Mouse (Mus musculus) kidney, adult 8-10 months (tissue): ENCODE results near the gene Zfp654.
"Not testable (repeated sequence)": the region's sequence is repeated elsewhere in the genome, so short reads cannot be mapped to it uniquely, and the experiment has no call there.

Experiments
- DNase-seq, 2 experiments: peaks; one replicate each; pipeline ENCODE4 v3.0.0; 2022

The Zfp654 gene

GRCm38 (mm10) chr16:64851563-64852362 lies at the start of gene Zfp654, which contains the start of gene Cggbp1:
TSS of gene Zfp654 (minus strand) at chr16:64851652.
TSS of gene Cggbp1 (plus strand) at chr16:64851996.
- DNase-seq, result peak; percentile 100

- no peak for DNase-seq
Observed at GRCm38 (mm10) chr16:64899084-64899483, 47.6 kb upstream of the Zfp654 start.

- DNase-seq, result no peak
Observed at GRCm38 (mm10) chr16:64889496-64889895, 38.0 kb upstream of the Zfp654 start.

- no peak for DNase-seq
Observed at GRCm38 (mm10) chr16:64885547-64885946, 34.1 kb upstream of the Zfp654 start.

GRCm38 (mm10) chr16:64885142-64885541 lies 33.7 kb upstream of the Zfp654 start:
- no peak for DNase-seq

- no peak for DNase-seq
Observed at GRCm38 (mm10) chr16:64884420-64884838, 33.0 kb upstream of the Zfp654 start.

GRCm38 (mm10) chr16:64883896-64884295 lies 32.4 kb upstream of the Zfp654 start:
- no peak for DNase-seq

- DNase-seq, result no peak
Observed at GRCm38 (mm10) chr16:64881442-64881841, 30.0 kb upstream of the Zfp654 start.

GRCm38 (mm10) chr16:64880986-64881385 lies 29.5 kb upstream of the Zfp654 start:
- no peak for DNase-seq

- DNase-seq, result no peak
Observed at GRCm38 (mm10) chr16:64879735-64880134, 28.3 kb upstream of the Zfp654 start.

GRCm38 (mm10) chr16:64878611-64879132 lies 27.2 kb upstream of the Zfp654 start:
- DNase-seq, result peak; percentile 8 to 15

- DNase-seq, result no peak
Observed at GRCm38 (mm10) chr16:64877314-64877713, 25.9 kb upstream of the Zfp654 start.

GRCm38 (mm10) chr16:64876631-64877265 lies 25.3 kb upstream of the Zfp654 start:
- no peak for DNase-seq

- DNase-seq, result no peak
Observed at GRCm38 (mm10) chr16:64875822-64876221, 24.4 kb upstream of the Zfp654 start.

- no peak for DNase-seq
Observed at GRCm38 (mm10) chr16:64875384-64875783, 23.9 kb upstream of the Zfp654 start.

- DNase-seq, result peak; percentile 55 to 69
Observed at GRCm38 (mm10) chr16:64873416-64874305, 22.2 kb upstream of the Zfp654 start.

GRCm38 (mm10) chr16:64872841-64873240 lies 21.4 kb upstream of the Zfp654 start:
- no peak for DNase-seq

- no peak for DNase-seq
Observed at GRCm38 (mm10) chr16:64872296-64872695, 20.8 kb upstream of the Zfp654 start.

- no peak for DNase-seq
Observed at GRCm38 (mm10) chr16:64869621-64870020, 18.2 kb upstream of the Zfp654 start.

- DNase-seq, result no peak
Observed at GRCm38 (mm10) chr16:64868613-64869012, 17.2 kb upstream of the Zfp654 start.

- not testable (repeated sequence) for DNase-seq
Observed at GRCm38 (mm10) chr16:64865841-64866240, 14.4 kb upstream of the Zfp654 start.

GRCm38 (mm10) chr16:64856946-64857345 lies 5.5 kb upstream of the Zfp654 start:
- no peak for DNase-seq

- no peak for DNase-seq
Observed at GRCm38 (mm10) chr16:64852891-64853290, 1.4 kb upstream of the Zfp654 start.
